Mouse (Mus musculus): ENCODE measurements around the gene Fgfr4. TPM values are rescaled to one million over a fixed set of nuclear protein-coding genes. Genes with fewer than 3 reads are reported as not detected.

The Fgfr4 gene
- total RNA-seq (2023), result not detected

GRCm38 (mm10) chr13:55152621-55153415 lies at the start of gene Fgfr4:
Gene Fgfr4, plus strand, starts transcription at chr13:55152640.

GRCm38 (mm10) chr13:55105045-55105952 lies 47.1 kb upstream of the Fgfr4 start, which contains the start of gene Zfp346:
Gene Zfp346, plus strand, starts transcription at chr13:55105311.

GRCm38 (mm10) chr13:55133448-55133847 lies 19.0 kb upstream of the Fgfr4 start, which contains the start of gene Gm17617:
Gene Gm17617, minus strand, starts transcription at chr13:55133548.

DNA sequence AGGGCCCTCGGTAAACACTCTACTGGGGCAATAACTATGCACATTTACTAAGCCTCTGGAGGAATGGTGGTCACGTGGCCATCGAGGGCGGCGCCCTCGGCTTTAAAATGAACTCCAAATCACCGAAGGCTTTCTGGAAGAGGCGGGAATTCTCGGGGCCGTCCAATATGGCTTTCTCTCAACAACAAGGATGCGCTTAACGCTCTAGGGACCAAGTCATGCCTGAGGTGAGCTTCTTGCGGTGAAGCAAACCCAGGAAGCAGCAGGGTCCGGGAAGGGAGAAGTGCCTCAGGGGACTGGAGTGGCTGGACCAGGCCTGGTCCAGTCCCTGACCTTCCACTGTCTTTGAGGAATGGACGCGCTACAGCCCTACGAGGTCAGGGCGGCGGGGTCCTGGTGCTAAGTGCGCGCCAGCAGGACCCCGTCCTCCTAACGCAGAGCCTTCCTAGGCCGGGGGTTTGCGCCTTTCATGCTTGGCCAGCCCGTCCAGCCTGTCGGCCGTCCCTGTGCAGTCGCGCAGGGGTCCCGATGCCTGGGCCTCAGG lies 57.3 kb downstream of the Fgfr4 start, which contains the start of gene Nsd1:
Gene Nsd1, plus strand, starts transcription at position 134 of the 544 bp plus-strand sequence.

Other genes with a start within 250 kb of the Fgfr4 start
- 1.3 TPM for gene Unc5a, start 203.2 kb upstream of the Fgfr4 start, total RNA-seq (2023)
- 2.6 TPM for gene Hk3, start 131.3 kb upstream of the Fgfr4 start, total RNA-seq (2023)
- 59.7 TPM for gene Uimc1, start 52.3 kb upstream of the Fgfr4 start, total RNA-seq (2023)
- gene Zfp346, start 47.3 kb upstream of the Fgfr4 start, total RNA-seq (2023), result 33.9 TPM
- gene Gm17617, start 19.1 kb upstream of the Fgfr4 start, total RNA-seq (2023), result not detected
- gene Nsd1, start 57.1 kb downstream of the Fgfr4 start, total RNA-seq (2023), result 173 TPM
- 131 TPM for gene Prelid1, start 167.9 kb downstream of the Fgfr4 start, total RNA-seq (2023)
- 51.4 TPM for gene Rab24, start 169.3 kb downstream of the Fgfr4 start, total RNA-seq (2023)
- 0.40 TPM for gene Mxd3, start 177.2 kb downstream of the Fgfr4 start, total RNA-seq (2023)
- 105 TPM for gene Lman2, start 210.1 kb downstream of the Fgfr4 start, total RNA-seq (2023)
- 73.8 TPM for gene Rgs14, start 217.1 kb downstream of the Fgfr4 start, total RNA-seq (2023)
- gene Slc34a1, start 245.5 kb downstream of the Fgfr4 start, total RNA-seq (2023), result not detected

All from CD8-positive naive resting alpha-beta T cell, adult 57 days (primary cell).